Mouse (Mus musculus): ENCODE data around the gene Ppp2r1b.

The Ppp2r1b gene

DNA sequence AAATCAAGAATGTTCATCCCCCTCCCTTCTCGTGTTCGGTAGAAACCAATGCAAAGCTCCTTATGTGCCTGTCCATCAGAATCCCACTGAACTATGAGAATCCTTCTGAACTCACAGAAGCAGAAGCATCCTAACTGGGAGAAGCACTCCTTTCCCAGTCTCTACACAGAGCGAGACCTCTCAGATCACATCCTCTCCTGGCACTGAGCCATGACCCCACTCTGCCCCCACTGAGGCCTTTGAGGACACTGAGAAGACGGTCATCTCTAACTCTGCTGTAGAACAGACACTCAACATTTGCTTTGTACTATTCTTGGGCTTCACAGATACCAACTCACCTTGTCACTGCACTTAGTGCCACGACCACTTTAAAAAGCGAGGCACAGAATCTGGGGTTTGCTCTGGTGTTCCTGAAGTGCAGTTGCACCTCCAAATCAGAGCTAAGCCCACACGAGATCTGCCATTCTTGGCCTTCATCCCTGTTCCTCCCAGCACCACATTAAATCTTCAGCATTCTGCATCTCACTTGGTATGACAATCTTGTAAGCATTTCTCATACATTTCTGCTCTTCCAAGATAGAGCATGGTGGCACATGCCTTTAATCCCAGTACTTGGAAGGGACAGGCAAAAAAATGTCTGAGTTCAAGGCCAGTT lies 66.9 kb downstream of the Ppp2r1b start:
- no peak for DNase-seq (ENCODE audit: low read depth, low spot score)

DNA sequence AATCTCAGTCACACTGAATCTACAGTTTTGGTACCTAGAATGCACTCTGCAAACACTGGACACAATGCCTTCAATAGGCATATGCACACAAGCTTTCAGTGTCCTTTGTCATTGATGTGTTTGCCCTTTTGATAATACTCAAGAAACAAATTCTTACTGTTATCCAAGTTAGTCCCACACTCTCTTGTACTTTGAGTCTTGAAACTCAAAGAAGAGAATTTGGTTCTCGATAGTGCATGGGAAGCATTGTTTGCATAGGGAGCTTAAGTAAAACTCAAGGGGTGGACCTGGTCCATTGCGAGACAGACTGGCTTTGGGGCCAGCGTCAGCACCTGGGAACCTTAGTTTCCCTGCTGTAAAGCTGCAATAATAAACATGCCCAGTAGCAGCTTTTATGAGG lies 73.0 kb downstream of the Ppp2r1b start:
- no peak for DNase-seq (ENCODE audit: low read depth, low spot score)

DNA sequence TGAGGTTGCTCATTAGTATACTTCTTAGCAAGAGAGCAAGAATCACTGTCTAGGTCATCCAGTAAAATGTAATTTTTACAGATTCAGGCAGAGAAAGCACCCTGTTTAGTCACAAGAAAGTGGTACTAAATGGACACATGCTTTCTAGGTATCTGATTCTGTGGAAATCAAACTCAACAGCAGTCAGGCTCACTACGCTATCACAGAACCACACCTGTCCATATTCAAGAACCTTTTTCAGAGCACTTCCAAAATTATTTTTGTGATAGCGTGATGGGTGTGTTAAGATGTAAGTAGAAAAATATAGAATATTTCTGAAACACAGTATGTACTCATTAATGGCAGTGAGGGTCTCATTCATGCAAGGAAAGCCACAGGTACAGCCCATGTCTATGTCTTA lies 74.5 kb downstream of the Ppp2r1b start:
- DNase-seq (ENCODE audit: low read depth, low spot score) = no peak

DNA sequence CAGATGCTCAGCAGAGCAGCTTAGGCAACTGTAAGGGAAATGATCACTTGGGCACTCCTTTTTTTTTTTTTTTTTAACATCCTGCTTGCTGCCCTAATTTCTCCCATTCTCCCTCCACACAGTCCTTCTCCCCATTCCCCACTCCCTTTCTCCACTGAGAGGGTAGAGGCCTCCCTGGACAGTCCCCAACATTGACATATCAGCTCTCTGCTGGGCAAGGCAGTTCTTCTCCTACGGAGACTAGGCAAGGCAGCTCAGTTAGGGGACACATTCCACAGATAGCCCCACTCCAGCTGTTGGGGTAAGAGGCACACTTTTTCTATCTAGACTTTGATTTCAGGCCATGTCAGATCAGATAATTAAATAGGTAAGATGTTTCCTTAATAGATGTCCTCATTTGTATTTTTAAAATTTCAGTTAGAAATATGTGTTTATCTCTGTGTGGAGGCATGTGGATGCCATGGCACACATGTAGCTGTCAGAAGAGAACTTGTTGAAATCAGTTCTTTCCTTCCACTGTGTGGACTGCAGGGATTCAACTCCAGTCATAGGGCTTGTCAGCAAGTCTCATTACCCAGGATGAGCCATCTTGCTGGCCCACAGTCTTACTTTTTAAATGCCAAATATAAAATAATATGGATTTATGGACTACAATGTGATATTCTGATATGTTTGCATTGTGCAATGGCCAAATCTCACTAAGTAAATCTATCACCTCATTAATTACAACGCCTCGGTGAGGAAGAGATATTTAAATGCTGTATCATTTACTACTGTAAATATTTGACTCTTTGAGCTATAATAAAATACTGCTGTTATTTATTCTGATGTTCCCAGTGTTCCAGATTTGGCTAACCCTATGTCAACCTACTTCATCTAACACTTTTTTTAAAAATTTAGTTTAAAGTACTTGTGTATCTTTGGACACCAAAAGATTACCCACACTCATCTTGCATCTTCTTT lies 76.1 kb downstream of the Ppp2r1b start:
- no peak for DNase-seq (ENCODE audit: low read depth, low spot score)

DNA sequence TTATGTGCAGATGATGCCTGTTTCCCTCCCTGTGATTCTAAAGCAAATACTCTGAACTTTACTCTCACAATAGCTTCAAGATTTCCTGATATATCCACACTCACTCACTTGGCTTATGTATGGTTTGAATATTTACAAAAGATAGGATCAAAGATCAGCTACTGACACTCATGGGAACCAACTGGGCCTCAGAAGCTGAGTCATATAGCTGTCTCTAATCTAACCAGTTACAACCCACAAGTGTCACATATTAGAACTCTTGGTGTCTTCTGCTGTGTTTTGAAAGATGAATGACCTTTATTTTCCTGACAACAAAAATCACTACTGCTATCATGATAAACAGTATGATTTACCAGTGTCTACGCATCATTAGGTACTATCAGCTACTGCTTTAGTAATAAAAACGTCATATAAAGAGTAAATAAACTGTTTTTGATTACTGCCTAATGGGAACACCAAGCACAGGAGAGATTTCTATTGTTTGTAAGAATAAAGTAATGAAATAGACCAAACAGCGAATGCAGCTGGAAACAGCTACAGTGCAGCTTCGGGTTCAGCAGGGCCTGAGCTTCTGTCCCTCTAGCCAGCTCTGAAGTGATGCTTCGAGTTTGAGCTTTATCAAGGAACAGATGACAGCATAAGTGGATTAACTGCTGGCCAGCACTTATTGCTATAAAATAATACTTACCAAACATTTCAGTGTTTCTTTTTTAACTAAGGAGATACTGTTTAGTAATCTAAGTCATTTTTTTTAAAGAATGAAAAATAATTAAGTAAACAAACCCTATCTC lies 77.5 kb downstream of the Ppp2r1b start:
- DNase-seq (ENCODE audit: low read depth, low spot score) = no peak

DNA sequence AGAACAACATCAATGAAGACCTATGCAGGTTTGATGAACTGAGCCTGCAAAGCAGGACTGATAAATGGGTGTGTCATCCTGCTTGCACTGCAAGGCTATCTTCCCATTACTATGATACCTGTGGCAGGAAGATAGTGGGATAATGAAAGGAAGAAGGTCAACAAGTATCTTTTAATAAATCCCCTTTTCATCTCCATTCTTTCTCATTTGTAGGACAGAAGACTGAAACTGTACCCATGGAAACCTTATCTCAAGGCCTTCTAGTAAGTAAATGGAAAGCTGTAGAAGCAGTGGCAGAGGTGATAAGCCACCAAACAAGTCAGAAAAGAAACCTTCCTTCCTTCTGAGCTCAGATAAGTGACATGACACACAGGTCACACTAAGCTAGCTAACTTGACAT lies 79.4 kb downstream of the Ppp2r1b start:
- no peak for DNase-seq (ENCODE audit: low read depth, low spot score)

DNA sequence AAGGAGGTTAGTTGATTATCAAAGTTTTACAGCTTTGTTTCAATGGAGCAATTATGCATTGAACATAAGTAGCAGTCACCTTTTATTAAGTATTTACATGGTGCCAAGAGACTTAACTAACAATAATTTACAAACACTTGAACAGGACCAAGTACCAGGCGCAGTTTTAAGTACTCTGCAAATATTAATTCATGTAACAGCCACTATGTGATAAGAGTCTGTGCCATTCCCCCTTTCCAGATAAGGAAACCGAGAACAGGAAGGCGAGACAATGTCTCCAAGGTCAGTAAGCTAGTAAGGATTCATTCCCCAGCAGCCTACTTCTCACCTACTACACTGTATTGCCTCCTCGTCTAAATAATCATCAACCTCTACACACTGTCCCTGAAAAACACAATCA lies 80.7 kb downstream of the Ppp2r1b start:
- DNase-seq (ENCODE audit: low read depth, low spot score) = no peak

DNA sequence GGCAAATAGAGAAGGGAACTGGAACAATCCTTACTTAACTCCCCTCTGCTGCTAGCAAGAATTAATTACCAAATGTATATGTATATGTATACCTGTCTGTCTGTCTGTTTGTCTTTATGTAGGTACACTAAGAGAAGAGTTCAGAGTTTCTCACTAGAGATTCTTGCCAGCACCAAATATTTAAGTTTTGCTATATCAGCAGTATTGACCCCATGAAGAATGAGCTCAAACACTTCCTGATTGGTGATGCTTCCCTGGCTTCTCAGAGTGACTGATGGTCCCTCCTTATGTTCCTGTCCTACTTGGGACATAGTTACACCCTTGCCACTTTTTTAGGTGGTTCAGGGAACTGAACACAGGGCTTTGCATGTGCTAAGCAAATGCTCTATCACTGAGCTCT lies 84.9 kb downstream of the Ppp2r1b start:
- DNase-seq (ENCODE audit: low read depth, low spot score) = no peak

DNA sequence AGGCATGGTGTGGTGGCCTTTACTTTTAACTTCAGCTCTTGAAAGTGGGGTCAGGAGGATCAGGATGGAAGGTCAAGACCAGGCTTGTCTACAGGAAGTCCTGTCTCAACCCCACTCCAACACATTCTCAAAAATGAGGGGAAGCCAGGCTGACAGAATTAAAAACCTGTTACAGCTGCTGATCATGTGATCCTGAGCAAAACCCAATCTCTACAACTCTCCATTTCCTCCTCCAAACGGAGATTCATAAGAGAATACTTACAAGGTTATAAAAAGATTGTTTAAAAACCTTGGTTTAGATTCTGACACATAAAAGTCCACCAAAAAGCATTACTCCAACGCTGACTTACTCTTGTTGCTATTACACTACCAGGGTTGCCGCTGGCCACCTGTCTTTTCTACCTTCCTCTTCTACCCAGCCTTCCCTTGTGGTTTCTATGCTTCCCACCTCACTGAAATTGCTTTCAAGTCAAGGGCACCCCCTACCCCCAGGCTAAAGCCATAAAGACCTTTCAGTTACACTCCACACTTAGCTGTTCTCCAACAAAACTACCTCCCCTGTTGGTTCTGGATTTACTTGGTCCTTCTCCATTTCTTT lies 96.8 kb downstream of the Ppp2r1b start:
- DNase-seq (ENCODE audit: low read depth, low spot score) = no peak

DNA sequence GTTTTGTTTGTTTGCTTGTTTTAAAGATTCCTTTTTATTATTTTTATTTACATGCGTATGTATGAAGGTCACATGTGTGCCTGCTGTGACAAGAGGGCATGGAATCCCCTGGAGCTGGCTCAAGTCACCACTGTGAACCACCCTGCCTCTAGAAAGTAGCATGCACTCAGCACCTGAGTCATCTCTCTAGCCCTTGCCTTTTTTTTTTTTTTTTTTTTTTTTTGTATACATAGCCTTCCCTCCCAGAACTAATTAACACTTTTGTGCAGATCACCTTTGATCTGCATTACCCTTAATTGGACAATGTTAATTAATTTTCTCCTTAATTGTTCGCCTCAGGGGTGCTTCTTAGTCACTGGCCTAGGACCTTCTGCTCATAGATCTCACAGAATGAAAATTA lies 97.6 kb downstream of the Ppp2r1b start:
- no peak for DNase-seq (ENCODE audit: low read depth, low spot score)
